Mouse (Mus musculus): ENCODE data around the gene Abraxas1. TPM values are rescaled to one million over a fixed set of nuclear protein-coding genes. Genes with fewer than 3 reads are reported as not detected.

Abraxas1 gene
- polyA plus RNA-seq, 1 experiment from 2014 or later, result 13.4 TPM

GRCm38 (mm10) chr5:100818341-100818740 lies 2.4 kb downstream of the Abraxas1 start:
- DNase-seq (ENCODE audit: low spot score), result no peak
- ATAC-seq, result no peak
- Histone ChIP-seq H3K9ac (ENCODE audit: low read length) (no peak overlapping the region), H3K9me3 (replicated peaks; ENCODE audit: control insufficient read depth, low read length) (no peaks in the 10 kb centered on the region), H3K4me3 (ENCODE audit: low read depth, low read length) (no peak overlapping the region), H3K27ac (ENCODE audit: low read depth, low read length) (no peak overlapping the region), H3K4me1 (ENCODE audit: control insufficient read depth, insufficient read depth, low read length) (no peaks in the 10 kb centered on the region), H3K36me3 (ENCODE audit: control insufficient read depth, insufficient read depth, low read length) (peaks cover 8% of the 10 kb centered on the region; the same call in 1 of the 2 replicates), H3K27me3 (replicated peaks; ENCODE audit: control insufficient read depth, insufficient read depth, low read length) (0 out of 2 replicates have a peak, but pooled peaks cover 3% of the 10 kb centered on the region), H3K4me2 (ENCODE audit: low read length) (no peak overlapping the region)
- WGBS, result 90% methylated on average over 4 of the region's 4 CpGs

GRCm38 (mm10) chr5:100798165-100798860 lies 22.5 kb downstream of the Abraxas1 start, which contains the start of the genes Helq and Mrps18c:
Gene Helq, minus strand, starts transcription at chr5:100798598.
Gene Mrps18c, plus strand, starts transcription at chr5:100798627.
- peak within 1 kb of the TSS; percentile 86 for H3K4me3 ChIP-seq (ENCODE audit: low read depth, low read length)
- H3K4me1 ChIP-seq (ENCODE audit: control insufficient read depth, insufficient read depth, low read length), result peaks cover 9% of the 10 kb centered on the region; the same call in 1 of the 2 replicates
- DNase-seq (ENCODE audit: low spot score) (peak; percentile 96), ATAC-seq (peak; percentile 97)
- no peaks in the 10 kb centered on the region for H3K9me3 ChIP-seq (replicated peaks; ENCODE audit: control insufficient read depth, low read length)
- peaks cover 30% of the 10 kb centered on the region for H3K36me3 ChIP-seq (ENCODE audit: control insufficient read depth, insufficient read depth, low read length)
- peak within 1 kb of the TSS; percentile 62 for H3K27ac ChIP-seq (ENCODE audit: low read depth, low read length)
- peak within 1 kb of the TSS; percentile 89 for H3K4me2 ChIP-seq (ENCODE audit: low read length)
- H3K9ac ChIP-seq (ENCODE audit: low read length), result peak within 1 kb of the TSS; percentile 87
- H3K27me3 ChIP-seq (replicated peaks; ENCODE audit: control insufficient read depth, insufficient read depth, low read length), result no peaks in the 10 kb centered on the region
- under 1% methylated on average over 64 of the region's 67 CpGs for WGBS

GRCm38 (mm10) chr5:100794084-100794483 lies 26.7 kb downstream of the Abraxas1 start:
- WGBS, result 84% methylated on average over 5 of the region's 5 CpGs
- Histone ChIP-seq H3K9me3 (replicated peaks; ENCODE audit: control insufficient read depth, low read length) (no peaks in the 10 kb centered on the region), H3K27me3 (replicated peaks; ENCODE audit: control insufficient read depth, insufficient read depth, low read length) (no peaks in the 10 kb centered on the region), H3K27ac (ENCODE audit: low read depth, low read length) (no peak overlapping the region), H3K4me3 (ENCODE audit: low read depth, low read length) (no peak overlapping the region), H3K4me2 (ENCODE audit: low read length) (no peak overlapping the region), H3K9ac (ENCODE audit: low read length) (no peak overlapping the region), H3K36me3 (ENCODE audit: control insufficient read depth, insufficient read depth, low read length) (peaks cover 70% of the 10 kb centered on the region), H3K4me1 (ENCODE audit: control insufficient read depth, insufficient read depth, low read length) (peaks cover 4% of the 10 kb centered on the region; the same call in 1 of the 2 replicates)
- no peak for ATAC-seq
- DNase-seq (ENCODE audit: low spot score), result no peak

- Histone ChIP-seq H3K36me3 (ENCODE audit: control insufficient read depth, insufficient read depth, low read length) (peaks cover 87% of the 10 kb centered on the region), H3K4me1 (ENCODE audit: control insufficient read depth, insufficient read depth, low read length) (no peaks in the 10 kb centered on the region), H3K27ac (ENCODE audit: low read depth, low read length) (no peak overlapping the region), H3K4me2 (ENCODE audit: low read length) (no peak overlapping the region), H3K4me3 (ENCODE audit: low read depth, low read length) (no peak overlapping the region), H3K9ac (ENCODE audit: low read length) (no peak overlapping the region), H3K9me3 (replicated peaks; ENCODE audit: control insufficient read depth, low read length) (no peaks in the 10 kb centered on the region), H3K27me3 (replicated peaks; ENCODE audit: control insufficient read depth, insufficient read depth, low read length) (no peaks in the 10 kb centered on the region)
- no peak for DNase-seq (ENCODE audit: low spot score)
- 91% methylated on average over 7 of the region's 7 CpGs for WGBS
- no peak for ATAC-seq
Observed at GRCm38 (mm10) chr5:100792261-100792660, 28.5 kb downstream of the Abraxas1 start.

- Histone ChIP-seq H3K36me3 (ENCODE audit: control insufficient read depth, insufficient read depth, low read length) (peaks cover 93% of the 10 kb centered on the region), H3K4me2 (ENCODE audit: low read length) (no peak overlapping the region), H3K27me3 (replicated peaks; ENCODE audit: control insufficient read depth, insufficient read depth, low read length) (no peaks in the 10 kb centered on the region), H3K9me3 (replicated peaks; ENCODE audit: control insufficient read depth, low read length) (no peaks in the 10 kb centered on the region), H3K27ac (ENCODE audit: low read depth, low read length) (no peak overlapping the region), H3K9ac (ENCODE audit: low read length) (no peak overlapping the region), H3K4me3 (ENCODE audit: low read depth, low read length) (no peak overlapping the region), H3K4me1 (ENCODE audit: control insufficient read depth, insufficient read depth, low read length) (no peaks in the 10 kb centered on the region)
- DNase-seq (ENCODE audit: low spot score) (no peak), ATAC-seq (no peak)
- WGBS, result 95% methylated on average over 9 of the region's 9 CpGs
Observed at GRCm38 (mm10) chr5:100787527-100787926, 33.2 kb downstream of the Abraxas1 start.

- no peak overlapping the region for H3K4me3 ChIP-seq (ENCODE audit: low read depth, low read length)
- H3K27me3 ChIP-seq (replicated peaks; ENCODE audit: control insufficient read depth, insufficient read depth, low read length), result no peaks in the 10 kb centered on the region
- no peak for DNase-seq (ENCODE audit: low spot score)
- H3K36me3 ChIP-seq (ENCODE audit: control insufficient read depth, insufficient read depth, low read length), result peaks cover 80% of the 10 kb centered on the region
- ATAC-seq, result no peak
- no peak overlapping the region for H3K9ac ChIP-seq (ENCODE audit: low read length)
- no peak overlapping the region for H3K4me2 ChIP-seq (ENCODE audit: low read length)
- no peaks in the 10 kb centered on the region for H3K9me3 ChIP-seq (replicated peaks; ENCODE audit: control insufficient read depth, low read length)
- H3K4me1 ChIP-seq (ENCODE audit: control insufficient read depth, insufficient read depth, low read length), result no peaks in the 10 kb centered on the region
- H3K27ac ChIP-seq (ENCODE audit: low read depth, low read length), result no peak overlapping the region
- WGBS, result 94% methylated on average over 13 of the region's 13 CpGs
Observed at GRCm38 (mm10) chr5:100779002-100779401, 41.8 kb downstream of the Abraxas1 start.

GRCm38 (mm10) chr5:100776900-100777299 lies 43.9 kb downstream of the Abraxas1 start:
- Histone ChIP-seq H3K36me3 (ENCODE audit: control insufficient read depth, insufficient read depth, low read length) (peaks cover 82% of the 10 kb centered on the region), H3K4me3 (ENCODE audit: low read depth, low read length) (no peak overlapping the region), H3K9me3 (replicated peaks; ENCODE audit: control insufficient read depth, low read length) (no peaks in the 10 kb centered on the region), H3K9ac (ENCODE audit: low read length) (no peak overlapping the region), H3K27me3 (replicated peaks; ENCODE audit: control insufficient read depth, insufficient read depth, low read length) (no peaks in the 10 kb centered on the region), H3K4me1 (ENCODE audit: control insufficient read depth, insufficient read depth, low read length) (no peaks in the 10 kb centered on the region), H3K4me2 (ENCODE audit: low read length) (no peak overlapping the region), H3K27ac (ENCODE audit: low read depth, low read length) (no peak overlapping the region)
- WGBS, result 93% methylated on average over 5 of the region's 5 CpGs
- no peak for ATAC-seq
- DNase-seq (ENCODE audit: low spot score), result no peak

GRCm38 (mm10) chr5:100775778-100776404 lies 44.9 kb downstream of the Abraxas1 start:
- no peak overlapping the region for H3K4me2 ChIP-seq (ENCODE audit: low read length)
- H3K9me3 ChIP-seq (replicated peaks; ENCODE audit: control insufficient read depth, low read length), result no peaks in the 10 kb centered on the region
- H3K4me1 ChIP-seq (ENCODE audit: control insufficient read depth, insufficient read depth, low read length), result no peaks in the 10 kb centered on the region
- no peaks in the 10 kb centered on the region for H3K27me3 ChIP-seq (replicated peaks; ENCODE audit: control insufficient read depth, insufficient read depth, low read length)
- H3K27ac ChIP-seq (ENCODE audit: low read depth, low read length), result no peak overlapping the region
- no peak overlapping the region for H3K9ac ChIP-seq (ENCODE audit: low read length)
- DNase-seq (ENCODE audit: low spot score) (no peak), ATAC-seq (no peak)
- peaks cover 82% of the 10 kb centered on the region for H3K36me3 ChIP-seq (ENCODE audit: control insufficient read depth, insufficient read depth, low read length)
- H3K4me3 ChIP-seq (ENCODE audit: low read depth, low read length), result no peak overlapping the region
- 95% methylated on average over 13 of the region's 13 CpGs for WGBS

GRCm38 (mm10) chr5:100771575-100771974 lies 49.2 kb downstream of the Abraxas1 start:
- ATAC-seq, result no peak
- Histone ChIP-seq H3K4me1 (ENCODE audit: control insufficient read depth, insufficient read depth, low read length) (no peaks in the 10 kb centered on the region), H3K4me2 (ENCODE audit: low read length) (no peak overlapping the region), H3K36me3 (ENCODE audit: control insufficient read depth, insufficient read depth, low read length) (peaks cover 89% of the 10 kb centered on the region), H3K4me3 (ENCODE audit: low read depth, low read length) (no peak overlapping the region), H3K27ac (ENCODE audit: low read depth, low read length) (no peak overlapping the region), H3K27me3 (replicated peaks; ENCODE audit: control insufficient read depth, insufficient read depth, low read length) (no peaks in the 10 kb centered on the region), H3K9ac (ENCODE audit: low read length) (no peak overlapping the region), H3K9me3 (replicated peaks; ENCODE audit: control insufficient read depth, low read length) (no peaks in the 10 kb centered on the region)
- 94% methylated on average over 4 of the region's 4 CpGs for WGBS
- DNase-seq (ENCODE audit: low spot score), result no peak

Measured in forebrain, embryonic 14.5 days (tissue).